Mouse (Mus musculus): ENCODE data around the gene Cd164. TPM values are rescaled to one million over a fixed set of nuclear protein-coding genes. Genes with fewer than 3 reads are reported as not detected.

The Cd164 gene
- total and polyA plus RNA-seq, 2 experiments from 2014 or later = 76.0 to 138 TPM

DNA sequence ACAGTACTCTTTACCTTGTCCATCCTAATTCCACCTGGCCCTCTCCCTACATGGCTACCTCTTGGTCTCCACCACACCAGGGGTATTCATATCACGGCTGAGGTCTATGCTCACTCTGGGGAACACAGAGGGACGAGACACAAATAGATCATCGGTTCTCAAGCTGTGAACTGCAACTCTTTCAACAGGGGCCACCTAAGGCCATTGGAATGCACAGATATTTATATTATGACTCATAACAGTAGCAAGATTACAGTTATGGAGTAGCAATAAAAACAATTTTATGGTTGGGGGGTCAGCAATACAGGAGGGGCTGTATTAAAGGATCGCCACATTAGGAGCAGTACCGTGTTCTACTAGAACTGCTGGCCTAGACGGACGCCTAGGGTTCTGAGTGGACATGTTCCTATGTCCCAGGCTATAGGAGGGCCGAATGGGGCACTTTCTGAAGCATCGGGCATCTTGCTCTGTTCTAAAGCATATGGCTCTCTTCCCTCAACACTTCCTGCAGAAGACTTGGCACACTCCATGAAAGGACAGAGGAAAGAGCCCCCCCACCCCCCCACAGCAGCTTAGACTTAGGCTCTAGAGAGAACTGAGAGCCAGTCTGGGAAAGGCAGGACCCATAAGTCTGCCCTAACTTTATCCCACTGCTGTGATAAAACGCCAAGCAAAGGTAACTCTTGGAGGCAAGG is 42.6 kb downstream of the Cd164 start:
- H3K4me3 ChIP-seq (ENCODE audit: low read depth, low read length) = no peak overlapping the region
- no peak for DNase-seq (ENCODE audit: low spot score)
- ATAC-seq (ENCODE audit: insufficient read depth, low read depth) = no peak
- peaks cover 9% of the 10 kb centered on the region; the same call in 1 of the 2 replicates for H3K4me1 ChIP-seq (ENCODE audit: control insufficient read depth, insufficient read depth)
- WGBS = 65% methylated on average over 10 of the region's 10 CpGs
- H3K9ac ChIP-seq (replicated peaks; ENCODE audit: low read depth, low read length) = no peak overlapping the region
- peaks cover 8% of the 10 kb centered on the region; the same call in 1 of the 2 replicates for H3K9me3 ChIP-seq (replicated peaks; ENCODE audit: control insufficient read depth, low read length)
- H3K27me3 ChIP-seq (ENCODE audit: control insufficient read depth, insufficient read depth, low read length) = no peaks in the 10 kb centered on the region
- no peak overlapping the region for H3K27ac ChIP-seq (ENCODE audit: low read depth)
- no peak overlapping the region for H3K4me2 ChIP-seq (ENCODE audit: low read depth, low read length)
- TF ChIP-seq CTCF (IDR thresholded peaks at IDR 0.05; ENCODE audit: low read depth) = no peak
- no peak for TF ChIP-seq EP300 (IDR thresholded peaks at IDR 0.05; ENCODE audit: low read depth)
- H3K36me3 ChIP-seq (replicated peaks; ENCODE audit: control insufficient read depth, insufficient read depth, low read length) = no peaks in the 10 kb centered on the region

DNA sequence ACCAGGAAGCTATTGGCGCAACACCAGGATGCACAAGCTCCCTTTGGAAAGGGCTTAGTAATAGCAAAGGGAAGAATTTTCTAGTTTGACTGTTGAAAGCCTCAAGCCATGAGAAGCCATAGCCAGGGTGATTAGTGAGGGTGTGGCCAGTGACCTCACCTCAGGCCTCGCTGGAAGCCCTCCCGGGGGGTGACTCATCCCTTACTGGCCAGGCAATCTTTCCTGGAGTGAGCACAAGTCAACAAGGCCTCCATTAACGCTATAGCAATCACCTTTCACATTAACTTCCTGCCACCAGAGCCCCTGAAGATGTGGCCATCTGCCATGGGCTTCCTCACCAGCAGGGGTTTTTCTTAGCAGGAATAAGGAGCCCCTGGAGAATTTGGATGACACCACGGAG is 45.9 kb downstream of the Cd164 start:
- Histone ChIP-seq H3K27me3 (ENCODE audit: control insufficient read depth, insufficient read depth, low read length) (no peaks in the 10 kb centered on the region), H3K9ac (replicated peaks; ENCODE audit: low read depth, low read length) (no peak overlapping the region), H3K27ac (ENCODE audit: low read depth) (peak overlapping the region; percentile 15; the same call in 1 of the 2 replicates), H3K4me1 (ENCODE audit: control insufficient read depth, insufficient read depth) (peaks cover 9% of the 10 kb centered on the region; the same call in 1 of the 2 replicates), H3K4me3 (ENCODE audit: low read depth, low read length) (no peak overlapping the region), H3K4me2 (ENCODE audit: low read depth, low read length) (no peak overlapping the region), H3K36me3 (replicated peaks; ENCODE audit: control insufficient read depth, insufficient read depth, low read length) (no peaks in the 10 kb centered on the region), H3K9me3 (replicated peaks; ENCODE audit: control insufficient read depth, low read length) (peaks cover 3% of the 10 kb centered on the region; the same call in 1 of the 2 replicates)
- DNase-seq (ENCODE audit: low spot score) (peak; percentile 44), ATAC-seq (ENCODE audit: insufficient read depth, low read depth) (peak; percentile 81)
- 30% methylated on average over 5 of the region's 5 CpGs for WGBS
- TF ChIP-seq EP300 (IDR thresholded peaks at IDR 0.05; ENCODE audit: low read depth) = no peak

DNA sequence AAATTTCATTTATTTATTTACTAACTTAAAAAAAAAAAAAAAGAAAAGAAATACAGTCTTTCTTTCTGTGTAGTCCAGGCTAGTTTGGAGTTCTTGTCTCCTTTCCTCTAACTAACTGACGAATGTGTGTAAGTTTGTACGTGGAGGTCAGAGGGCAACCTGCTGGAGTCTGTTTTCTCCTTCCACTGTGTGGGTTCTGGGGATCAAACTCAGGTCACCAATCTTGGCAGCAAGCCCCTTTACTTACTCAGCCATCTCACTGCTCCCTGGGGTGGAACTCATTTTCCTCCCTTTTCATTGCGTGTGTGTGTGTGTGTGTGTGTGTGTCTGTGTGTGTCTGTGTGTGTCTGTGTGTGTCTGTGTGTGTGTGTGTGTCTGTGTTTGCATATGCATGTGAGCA is 49.1 kb downstream of the Cd164 start:
- ATAC-seq (ENCODE audit: insufficient read depth, low read depth) = no peak

DNA sequence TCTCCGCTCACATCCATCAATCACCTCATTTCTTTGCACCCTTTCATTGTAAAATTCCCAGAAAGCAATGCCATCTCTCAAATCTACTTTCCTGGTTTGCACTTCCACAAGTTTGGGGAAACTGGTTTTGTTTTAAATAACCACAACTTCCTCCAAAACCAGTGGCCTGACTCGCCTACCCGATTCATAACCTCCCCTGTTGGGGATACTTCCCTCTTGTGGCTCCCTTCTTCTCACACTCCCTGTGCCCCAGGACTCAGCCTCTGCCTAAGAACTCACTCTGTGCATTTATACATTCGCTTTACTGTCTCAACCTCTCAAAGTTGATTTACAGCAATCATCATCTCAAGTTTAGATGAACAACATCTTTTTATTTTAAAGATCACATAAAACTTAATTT is 51.9 kb downstream of the Cd164 start:
- ATAC-seq (ENCODE audit: insufficient read depth, low read depth) (no peak), DNase-seq (ENCODE audit: low spot score) (no peak)
- Histone ChIP-seq H3K4me3 (ENCODE audit: low read depth, low read length) (no peak overlapping the region), H3K4me2 (ENCODE audit: low read depth, low read length) (no peak overlapping the region), H3K27ac (ENCODE audit: low read depth) (no peak overlapping the region), H3K9me3 (replicated peaks; ENCODE audit: control insufficient read depth, low read length) (no peaks in the 10 kb centered on the region), H3K27me3 (ENCODE audit: control insufficient read depth, insufficient read depth, low read length) (no peaks in the 10 kb centered on the region), H3K9ac (replicated peaks; ENCODE audit: low read depth, low read length) (no peak overlapping the region), H3K36me3 (replicated peaks; ENCODE audit: control insufficient read depth, insufficient read depth, low read length) (no peaks in the 10 kb centered on the region), H3K4me1 (ENCODE audit: control insufficient read depth, insufficient read depth) (peaks cover 11% of the 10 kb centered on the region; the same call in 1 of the 2 replicates)
- TF ChIP-seq EP300 (IDR thresholded peaks at IDR 0.05; ENCODE audit: low read depth) (no peak), CTCF (IDR thresholded peaks at IDR 0.05; ENCODE audit: low read depth) (no peak)
- 83% methylated on average over 4 of the region's 4 CpGs for WGBS

More for the DNA sequence above, 49.1 kb downstream of the Cd164 start:
- H3K9me3 ChIP-seq (replicated peaks; ENCODE audit: control insufficient read depth, low read length) = no peaks in the 10 kb centered on the region
- no peak overlapping the region for H3K4me3 ChIP-seq (ENCODE audit: low read depth, low read length)
- no peaks in the 10 kb centered on the region for H3K27me3 ChIP-seq (ENCODE audit: control insufficient read depth, insufficient read depth, low read length)
- H3K4me1 ChIP-seq (ENCODE audit: control insufficient read depth, insufficient read depth) = peaks cover 20% of the 10 kb centered on the region; the same call in 1 of the 2 replicates
- DNase-seq (ENCODE audit: low spot score) = no peak
- no peak overlapping the region for H3K27ac ChIP-seq (ENCODE audit: low read depth)
- no peak overlapping the region for H3K4me2 ChIP-seq (ENCODE audit: low read depth, low read length)
- no peak overlapping the region for H3K9ac ChIP-seq (replicated peaks; ENCODE audit: low read depth, low read length)
- TF ChIP-seq EP300 (IDR thresholded peaks at IDR 0.05; ENCODE audit: low read depth) = no peak
- TF ChIP-seq CTCF (IDR thresholded peaks at IDR 0.05; ENCODE audit: low read depth) = no peak
- 52% methylated on average over 3 of the region's 3 CpGs for WGBS
- H3K36me3 ChIP-seq (replicated peaks; ENCODE audit: control insufficient read depth, insufficient read depth, low read length) = no peaks in the 10 kb centered on the region

DNA sequence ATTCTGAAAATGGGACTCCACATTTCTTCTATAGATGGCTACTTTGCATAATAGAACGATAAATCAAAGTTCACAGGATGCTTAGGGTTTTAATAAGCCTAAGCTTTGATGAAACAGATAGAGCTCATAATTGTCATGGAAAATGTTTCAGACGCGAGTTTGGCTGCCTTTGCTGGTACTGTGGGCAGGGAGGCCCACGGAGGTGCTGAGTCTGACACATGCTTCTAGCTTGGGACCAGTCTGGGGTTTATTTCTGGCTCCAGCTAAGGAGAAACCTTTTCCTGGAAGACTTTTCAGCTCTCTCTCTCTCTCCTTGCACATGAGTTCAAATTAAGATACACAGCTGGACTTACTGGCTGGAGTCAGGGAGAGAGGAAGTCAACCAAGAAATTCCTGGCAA is 53.1 kb downstream of the Cd164 start:
- Histone ChIP-seq H3K4me3 (ENCODE audit: low read depth, low read length) (no peak overlapping the region), H3K4me1 (ENCODE audit: control insufficient read depth, insufficient read depth) (peaks cover 11% of the 10 kb centered on the region; the same call in 1 of the 2 replicates), H3K27ac (ENCODE audit: low read depth) (no peak overlapping the region), H3K4me2 (ENCODE audit: low read depth, low read length) (no peak overlapping the region), H3K27me3 (ENCODE audit: control insufficient read depth, insufficient read depth, low read length) (no peaks in the 10 kb centered on the region), H3K36me3 (replicated peaks; ENCODE audit: control insufficient read depth, insufficient read depth, low read length) (no peaks in the 10 kb centered on the region), H3K9ac (replicated peaks; ENCODE audit: low read depth, low read length) (no peak overlapping the region), H3K9me3 (replicated peaks; ENCODE audit: control insufficient read depth, low read length) (no peaks in the 10 kb centered on the region)
- 63% methylated on average over 4 of the region's 4 CpGs for WGBS
- DNase-seq (ENCODE audit: low spot score) = no peak
- no peak for ATAC-seq (ENCODE audit: insufficient read depth, low read depth)
- no peak for TF ChIP-seq CTCF (IDR thresholded peaks at IDR 0.05; ENCODE audit: low read depth)

DNA sequence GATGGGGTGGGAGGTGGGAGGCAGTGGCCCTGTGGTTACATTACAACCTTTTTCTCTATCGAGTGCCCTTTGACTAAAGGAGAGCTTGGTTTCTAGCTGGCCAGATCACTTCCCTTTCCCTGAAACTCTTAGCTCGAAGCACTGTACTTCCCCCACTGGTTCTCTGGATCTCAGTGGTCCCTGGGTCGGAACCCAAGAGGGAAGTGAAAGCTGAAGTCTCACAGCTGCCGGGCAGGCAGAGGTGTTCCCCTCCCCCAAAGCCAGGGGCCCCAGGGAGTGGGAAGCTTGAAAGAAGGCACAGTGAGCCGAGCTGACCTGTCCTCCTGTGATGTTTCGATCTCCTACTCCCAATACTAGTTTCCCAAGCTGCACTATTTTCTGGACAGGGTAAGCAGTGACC is 54.0 kb downstream of the Cd164 start:
- Histone ChIP-seq H3K4me3 (ENCODE audit: low read depth, low read length) (no peak overlapping the region), H3K27ac (ENCODE audit: low read depth) (no peak overlapping the region), H3K4me1 (ENCODE audit: control insufficient read depth, insufficient read depth) (peaks cover 11% of the 10 kb centered on the region; the same call in 1 of the 2 replicates), H3K9me3 (replicated peaks; ENCODE audit: control insufficient read depth, low read length) (no peaks in the 10 kb centered on the region), H3K9ac (replicated peaks; ENCODE audit: low read depth, low read length) (no peak overlapping the region), H3K4me2 (ENCODE audit: low read depth, low read length) (no peak overlapping the region), H3K36me3 (replicated peaks; ENCODE audit: control insufficient read depth, insufficient read depth, low read length) (no peaks in the 10 kb centered on the region), H3K27me3 (ENCODE audit: control insufficient read depth, insufficient read depth, low read length) (no peaks in the 10 kb centered on the region)
- TF ChIP-seq CTCF (IDR thresholded peaks at IDR 0.05; ENCODE audit: low read depth) (no peak), EP300 (IDR thresholded peaks at IDR 0.05; ENCODE audit: low read depth) (no peak)
- DNase-seq (ENCODE audit: low spot score) (no peak), ATAC-seq (ENCODE audit: insufficient read depth, low read depth) (no peak)
- WGBS = 21% methylated on average over 6 of the region's 6 CpGs

Measured in heart, postnatal 0 days (tissue).